8 mouse cellular contexts compared by ENCODE assay signal in genomic region chr8:118979800-118980199, GRCm38 (mm10).
DNase-seq lines count a peak whose midpoint lies in the region; ATAC-seq and TF ChIP-seq lines count a peak whose summit lies in the region.

No protein-coding gene starts in this region.

- no peaks in the 10 kb centered on the region for H3K9me3 ChIP-seq in heart, postnatal 0 days (replicated peaks; ENCODE audit: control insufficient read depth, low read length)
- H3K9me3 ChIP-seq in heart, embryonic 10.5 days, result no peaks in the 10 kb centered on the region

- peak; percentile 27; the same call in 1 of the 2 replicates for ATAC-seq in heart, postnatal 0 days (ENCODE audit: insufficient read depth, low read depth)

- 12% methylated on average over 5 of the region's 5 CpGs for WGBS in heart, postnatal 0 days
- WGBS in heart, embryonic 10.5 days, result 17% methylated on average over 5 of the region's 5 CpGs
- WGBS in thymus, adult 2 months, result 25% methylated on average over 5 of the region's 5 CpGs

- intact Hi-C loops in left cerebral cortex, postnatal 36 days (cut with DNase I), result no loop called here

- no peak for TF ChIP-seq EP300 in heart, postnatal 0 days (IDR thresholded peaks at IDR 0.05; ENCODE audit: low read depth)

- no peak overlapping the region for H3K4me2 ChIP-seq in heart, postnatal 0 days (ENCODE audit: low read depth, low read length)

- no peaks in the 10 kb centered on the region for H3K36me3 ChIP-seq in heart, postnatal 0 days (replicated peaks; ENCODE audit: control insufficient read depth, insufficient read depth, low read length)
- no peaks in the 10 kb centered on the region for H3K36me3 ChIP-seq in heart, embryonic 10.5 days
- H3K36me3 ChIP-seq in thymus, adult 2 months (ENCODE audit: control insufficient read depth, insufficient read depth, low read length), result no peaks in the 10 kb centered on the region

- TF ChIP-seq CTCF in heart, postnatal 0 days (IDR thresholded peaks at IDR 0.05; ENCODE audit: low read depth), result peak; percentile 60
- TF ChIP-seq CTCF in thymus, adult 2 months (IDR thresholded peaks at IDR 0.05; ENCODE audit: borderline replicate concordance, control insufficient read depth, extremely low read depth, insufficient read depth, low read length, poor library complexity), result no peak

- TF ChIP-seq POLR2A in thymus, adult 2 months (IDR thresholded peaks at IDR 0.05; ENCODE audit: control insufficient read depth, extremely low read depth, insufficient read depth, low read length, poor library complexity), result no peak

- H3K9ac ChIP-seq in heart, postnatal 0 days (replicated peaks; ENCODE audit: low read depth, low read length), result no peak overlapping the region

- no peak overlapping the region for H3K27ac ChIP-seq in heart, postnatal 0 days (ENCODE audit: low read depth)
- H3K27ac ChIP-seq in heart, embryonic 10.5 days, result no peak overlapping the region
- no peak overlapping the region for H3K27ac ChIP-seq in thymus, adult 2 months (ENCODE audit: control insufficient read depth, insufficient read depth, low read length)

- no peaks in the 10 kb centered on the region for H3K27me3 ChIP-seq in heart, postnatal 0 days (ENCODE audit: control insufficient read depth, insufficient read depth, low read length)
- no peaks in the 10 kb centered on the region for H3K27me3 ChIP-seq in heart, embryonic 10.5 days (ENCODE audit: insufficient read depth, poor library complexity, severe bottlenecking)
- no peaks in the 10 kb centered on the region for H3K27me3 ChIP-seq in thymus, adult 2 months (ENCODE audit: control insufficient read depth, insufficient read depth, low read length)

- H3K4me1 ChIP-seq in heart, postnatal 0 days (ENCODE audit: control insufficient read depth, insufficient read depth), result no peaks in the 10 kb centered on the region
- no peaks in the 10 kb centered on the region for H3K4me1 ChIP-seq in heart, embryonic 10.5 days
- H3K4me1 ChIP-seq in thymus, adult 2 months (replicated peaks; ENCODE audit: control insufficient read depth, insufficient read depth, low read length), result no peaks in the 10 kb centered on the region

- no peak overlapping the region for H3K4me3 ChIP-seq in heart, postnatal 0 days (ENCODE audit: low read depth, low read length)
- no peak overlapping the region for H3K4me3 ChIP-seq in heart, embryonic 10.5 days
- H3K4me3 ChIP-seq in thymus, adult 2 months (ENCODE audit: control insufficient read depth, insufficient read depth, low read length), result no peak overlapping the region

- no peak for DNase-seq in heart, postnatal 0 days (ENCODE audit: low spot score)
- DNase-seq in heart, embryonic 10.5 days (ENCODE audit: low spot score), result no peak
- DNase-seq in lung, postnatal 10 days, result peak; percentile 8
- no peak for DNase-seq in lung, postnatal 14 days
- peak; percentile 38 for DNase-seq in cerebellum, adult 11-12 months
- DNase-seq in left cerebral cortex, postnatal 36 days (ENCODE audit: low spot score in 2 of 2), result peak; percentile 10 to 17
- DNase-seq in spleen, adult 18-20 months, result no peak
- DNase-seq in thymus, adult 2 months, result no peak

Comparison
In these comparisons a context has a peak if more than half of its experiments do, and no peak if none do; other contexts are left out.
1. DNase-seq: peak in lung, postnatal 10 days (single experiment), cerebellum, adult 11-12 months (single experiment) and left cerebral cortex, postnatal 36 days (2 of 2); none in heart, postnatal 0 days (single experiment), heart, embryonic 10.5 days (single experiment), lung, postnatal 14 days (single experiment), spleen, adult 18-20 months (0 of 2) and thymus, adult 2 months (single experiment).